Comparison of ENCODE assay signal across 15 mouse cellular contexts in the genomic region with DNA sequence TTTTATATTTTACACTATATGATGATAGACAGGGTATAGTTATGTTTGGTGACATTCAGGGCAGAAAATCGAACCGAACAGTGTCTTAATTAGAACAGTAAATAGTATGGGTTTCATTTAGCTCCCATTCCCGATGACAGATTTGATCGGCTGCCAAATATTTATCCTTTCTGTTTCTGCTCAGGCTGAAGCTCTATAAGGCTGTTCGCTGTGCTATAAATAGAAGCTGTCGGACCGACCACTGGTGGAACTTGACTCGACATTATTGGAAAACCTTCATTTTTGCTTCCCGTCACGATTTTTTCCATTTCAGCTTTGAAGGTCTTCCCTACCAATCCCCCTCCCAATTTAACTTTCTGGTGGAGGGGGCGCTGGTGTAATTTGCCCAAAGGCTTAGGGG.
DNase-seq lines count a peak whose midpoint lies in the region; ATAC-seq and TF ChIP-seq lines count a peak whose summit lies in the region.
"Had no signal": no experiment of that assay in that cellular context is flagged by ENCODE, and none has a peak within 500 bp of the region (broad histone marks: within the 10 kb centered on the region; RNA-seq: fewer than 3 reads in every experiment).

No protein-coding gene starts in this region.

- WGBS in heart, embryonic 13.5 days = 24% methylated on average over 11 of the region's 11 CpGs
- 35% methylated on average over 11 of the region's 11 CpGs for WGBS in lung, embryonic 16.5 days
- WGBS in stomach, embryonic 15.5 days = 25% methylated on average over 11 of the region's 11 CpGs

- H3K4me1 ChIP-seq in heart, embryonic 13.5 days = peaks cover 58% of the 10 kb centered on the region
- peaks cover 15% of the 10 kb centered on the region for H3K4me1 ChIP-seq in lung, embryonic 16.5 days (replicated peaks; ENCODE audit: control insufficient read depth, insufficient read depth, low read length)
- peaks cover 28% of the 10 kb centered on the region for H3K4me1 ChIP-seq in embryonic fibroblast, embryonic 13.5 days (ENCODE audit: control insufficient read depth, insufficient read depth, low read length)
- H3K4me1 ChIP-seq in stomach, embryonic 15.5 days = no peaks in the 10 kb centered on the region; the same call in 1 of the 2 replicates
- H3K4me1 ChIP-seq: liver, embryonic 12.5 days; neural tube, embryonic 12.5 days had no signal

- TF ChIP-seq CTCF in embryonic fibroblast, embryonic 13.5 days (IDR thresholded peaks at IDR 0.05; ENCODE audit: borderline replicate concordance, insufficient read depth, low read length) = no peak

- TF ChIP-seq POLR2A in embryonic fibroblast, embryonic 13.5 days (IDR thresholded peaks at IDR 0.05; ENCODE audit: low read depth, low read length) = no peak

- intact Hi-C loops in heart, postnatal 36 days (cut with DNase I) = no loop called here

- no peak for ATAC-seq in heart, embryonic 13.5 days (ENCODE audit: extremely low read depth, insufficient number of reproducible peaks, low FRiP score, low TSS enrichment)
- 0 out of 2 replicates have a peak, but pooled peaks have one; percentile 38 for ATAC-seq in lung, embryonic 16.5 days (ENCODE audit: low read depth)
- no peak for ATAC-seq in stomach, embryonic 15.5 days (ENCODE audit: insufficient read depth, low FRiP score, low read depth)
- ATAC-seq: CD4-positive, CD25-positive, alpha-beta regulatory T cell, adult 4 months; forebrain, postnatal 0 days; liver, embryonic 12.5 days had no signal

- H3K36me3 ChIP-seq in heart, embryonic 13.5 days = no peaks in the 10 kb centered on the region
- H3K36me3 ChIP-seq in lung, embryonic 16.5 days (ENCODE audit: control insufficient read depth, insufficient read depth, low read length) = no peaks in the 10 kb centered on the region
- H3K36me3 ChIP-seq in stomach, embryonic 15.5 days = no peaks in the 10 kb centered on the region
- H3K36me3 ChIP-seq: liver, embryonic 12.5 days; neural tube, embryonic 12.5 days had no signal

- H3K4me2 ChIP-seq in heart, embryonic 13.5 days = peak overlapping the region; percentile 57
- H3K4me2 ChIP-seq in lung, embryonic 16.5 days (ENCODE audit: low read depth, low read length) = peak overlapping the region; percentile 42
- peak overlapping the region; percentile 40 for H3K4me2 ChIP-seq in stomach, embryonic 15.5 days
- H3K4me2 ChIP-seq: liver, embryonic 12.5 days; midbrain, embryonic 11.5 days; neural tube, embryonic 12.5 days had no signal

- peak overlapping the region; percentile 8; the same call in 1 of the 2 replicates for H3K4me3 ChIP-seq in heart, embryonic 13.5 days
- peak overlapping the region; percentile 13; the same call in 1 of the 2 replicates for H3K4me3 ChIP-seq in lung, embryonic 16.5 days (ENCODE audit: low read length)
- H3K4me3 ChIP-seq in embryonic fibroblast, embryonic 13.5 days (ENCODE audit: insufficient read depth, low read length) = no peak overlapping the region
- H3K4me3 ChIP-seq in stomach, embryonic 15.5 days (replicated peaks) = no peak overlapping the region
- H3K4me3 ChIP-seq: liver, embryonic 12.5 days; neural tube, embryonic 12.5 days had no signal

- H3K9me3 ChIP-seq in heart, embryonic 13.5 days = no peaks in the 10 kb centered on the region
- no peaks in the 10 kb centered on the region for H3K9me3 ChIP-seq in lung, embryonic 16.5 days (ENCODE audit: control insufficient read depth, low read length)
- no peaks in the 10 kb centered on the region for H3K9me3 ChIP-seq in stomach, embryonic 15.5 days
- H3K9me3 ChIP-seq: liver, embryonic 12.5 days; neural tube, embryonic 12.5 days had no signal

- no peak for DNase-seq in heart, postnatal 36 days
- no peak for DNase-seq in lung, postnatal 4 days
- DNase-seq in thymus, postnatal 25 days = no peak
- DNase-seq: adrenal gland, postnatal 10 days; forebrain, postnatal 0 days; gastrocnemius, postnatal 36 days; kidney, adult 9 months had no signal

- H3K27ac ChIP-seq in heart, embryonic 13.5 days (replicated peaks) = peak overlapping the region; percentile 37
- no peak overlapping the region for H3K27ac ChIP-seq in lung, embryonic 16.5 days (ENCODE audit: low read length)
- peak overlapping the region; percentile 77 for H3K27ac ChIP-seq in embryonic fibroblast, embryonic 13.5 days (ENCODE audit: insufficient read depth, low read length)
- no peak overlapping the region for H3K27ac ChIP-seq in stomach, embryonic 15.5 days
- H3K27ac ChIP-seq: liver, embryonic 12.5 days; neural tube, embryonic 12.5 days had no signal

- no peak overlapping the region for H3K9ac ChIP-seq in heart, embryonic 13.5 days
- H3K9ac ChIP-seq in lung, embryonic 16.5 days (ENCODE audit: low read length) = no peak overlapping the region
- H3K9ac ChIP-seq in stomach, embryonic 15.5 days = no peak overlapping the region
- H3K9ac ChIP-seq: forebrain, postnatal 0 days; liver, embryonic 12.5 days; neural tube, embryonic 12.5 days had no signal

- no peaks in the 10 kb centered on the region for H3K27me3 ChIP-seq in heart, embryonic 13.5 days (replicated peaks)
- no peaks in the 10 kb centered on the region for H3K27me3 ChIP-seq in lung, embryonic 16.5 days (ENCODE audit: control insufficient read depth, insufficient read depth, low read depth, low read length)
- no peaks in the 10 kb centered on the region for H3K27me3 ChIP-seq in stomach, embryonic 15.5 days (replicated peaks)
- H3K27me3 ChIP-seq: liver, embryonic 12.5 days; neural tube, embryonic 12.5 days had no signal

Comparison
In these comparisons a context has a peak if more than half of its experiments do, and no peak if none do; other contexts are left out.
1. H3K27ac ChIP-seq: peak in heart, embryonic 13.5 days (single experiment) and embryonic fibroblast, embryonic 13.5 days (single experiment); none in lung, embryonic 16.5 days (single experiment) and stomach, embryonic 15.5 days (single experiment).
2. H3K4me3 ChIP-seq: peak in heart, embryonic 13.5 days (single experiment) and lung, embryonic 16.5 days (single experiment); none in embryonic fibroblast, embryonic 13.5 days (single experiment) and stomach, embryonic 15.5 days (single experiment).
3. Peak in every context shown above with its lines, with median percentiles within 50 percentile points of each other: H3K4me2 ChIP-seq.